Mouse (Mus musculus): Measurements from ENCODE around the gene Dab2ip. TPM values are rescaled to one million over a fixed set of nuclear protein-coding genes. Genes with fewer than 3 reads are reported as not detected.

Gene Dab2ip
- polyA plus RNA-seq, 1 experiment from 2014 or later = 41.4 TPM

GRCm38 (mm10) chr2:35654795-35655194, 96.7 kb downstream of the Dab2ip start:
- TF ChIP-seq CTCF (IDR thresholded peaks at IDR 0.05; ENCODE audit: low read depth) = no peak
- Histone ChIP-seq H3K4me1 (replicated peaks; ENCODE audit: insufficient read depth, low read length) (0 out of 2 replicates have a peak, but pooled peaks cover 5% of the 10 kb centered on the region), H3K27ac (no peak overlapping the region), H3K4me2 (ENCODE audit: low read length) (no peak overlapping the region), H3K9me3 (replicated peaks; ENCODE audit: low read length) (no peaks in the 10 kb centered on the region), H3K36me3 (ENCODE audit: insufficient read depth, low read length) (no peaks in the 10 kb centered on the region), H3K4me3 (replicated peaks; ENCODE audit: low read depth, low read length) (no peak overlapping the region), H3K9ac (ENCODE audit: low read depth, low read length) (no peak overlapping the region), H3K27me3 (ENCODE audit: insufficient read depth, low read length) (no peaks in the 10 kb centered on the region)
- WGBS = 69% methylated on average over 6 of the region's 6 CpGs
- no peak for DNase-seq (ENCODE audit: low spot score)
- ATAC-seq (replicated peaks; ENCODE audit: low FRiP score, low read depth) = no peak

- 0 out of 2 replicates have a peak, but pooled peaks cover 5% of the 10 kb centered on the region for H3K4me1 ChIP-seq (replicated peaks; ENCODE audit: insufficient read depth, low read length)
- no peak overlapping the region for H3K4me3 ChIP-seq (replicated peaks; ENCODE audit: low read depth, low read length)
- DNase-seq (ENCODE audit: low spot score) = peak; percentile 35
- H3K27me3 ChIP-seq (ENCODE audit: insufficient read depth, low read length) = no peaks in the 10 kb centered on the region
- H3K9me3 ChIP-seq (replicated peaks; ENCODE audit: low read length) = no peaks in the 10 kb centered on the region
- 54% methylated on average over 8 of the region's 8 CpGs for WGBS
- ATAC-seq (replicated peaks; ENCODE audit: low FRiP score, low read depth) = no peak
- no peak overlapping the region for H3K27ac ChIP-seq
- no peak overlapping the region for H3K4me2 ChIP-seq (ENCODE audit: low read length)
- H3K9ac ChIP-seq (ENCODE audit: low read depth, low read length) = peak overlapping the region; percentile 27; the same call in 1 of the 2 replicates
- no peak for TF ChIP-seq CTCF (IDR thresholded peaks at IDR 0.05; ENCODE audit: low read depth)
- no peaks in the 10 kb centered on the region for H3K36me3 ChIP-seq (ENCODE audit: insufficient read depth, low read length)
Observed at GRCm38 (mm10) chr2:35655996-35656395, 97.9 kb downstream of the Dab2ip start.

GRCm38 (mm10) chr2:35658311-35658710, 100.2 kb downstream of the Dab2ip start:
- TF ChIP-seq CTCF (IDR thresholded peaks at IDR 0.05; ENCODE audit: low read depth) = no peak
- no peak overlapping the region for H3K4me3 ChIP-seq (replicated peaks; ENCODE audit: low read depth, low read length)
- no peaks in the 10 kb centered on the region for H3K27me3 ChIP-seq (ENCODE audit: insufficient read depth, low read length)
- no peak for DNase-seq (ENCODE audit: low spot score)
- no peak overlapping the region for H3K9ac ChIP-seq (ENCODE audit: low read depth, low read length)
- H3K9me3 ChIP-seq (replicated peaks; ENCODE audit: low read length) = no peaks in the 10 kb centered on the region
- H3K36me3 ChIP-seq (ENCODE audit: insufficient read depth, low read length) = no peaks in the 10 kb centered on the region
- H3K27ac ChIP-seq = no peak overlapping the region
- no peak for ATAC-seq (replicated peaks; ENCODE audit: low FRiP score, low read depth)
- peaks cover 15% of the 10 kb centered on the region for H3K4me1 ChIP-seq (replicated peaks; ENCODE audit: insufficient read depth, low read length)
- 40% methylated on average over 3 of the region's 3 CpGs for WGBS
- no peak overlapping the region for H3K4me2 ChIP-seq (ENCODE audit: low read length)

DNA sequence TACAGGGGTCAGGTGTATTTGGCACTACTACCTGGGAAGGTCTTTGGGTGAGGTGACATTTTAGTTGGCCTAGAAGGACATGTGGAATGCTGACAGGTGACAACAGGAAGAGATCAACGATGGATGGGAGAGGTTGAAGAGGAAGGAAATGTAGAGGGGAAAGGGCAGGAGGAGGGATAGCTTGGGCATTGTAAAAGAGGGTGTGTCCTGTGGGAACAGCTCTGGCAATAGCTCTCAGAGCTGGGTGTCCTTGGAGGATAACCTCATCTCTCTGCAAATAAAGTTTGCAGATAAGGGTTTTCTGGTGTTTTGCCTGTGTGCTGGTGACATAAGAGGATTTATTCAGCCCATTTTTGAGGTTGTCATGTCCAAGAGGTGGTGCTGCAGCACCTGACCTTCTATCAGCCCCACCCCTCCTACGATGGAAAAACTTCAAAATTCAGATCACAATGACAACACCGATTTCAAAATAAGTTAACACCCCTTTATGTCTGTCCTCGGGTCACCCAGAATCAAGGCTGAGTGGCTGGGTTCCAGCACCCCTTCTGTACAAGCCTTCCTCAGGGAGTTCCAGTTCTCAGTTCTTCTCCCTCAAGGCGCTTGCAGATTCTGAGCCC, 101.6 kb downstream of the Dab2ip start:
- Histone ChIP-seq H3K4me1 (replicated peaks; ENCODE audit: insufficient read depth, low read length) (peaks cover 18% of the 10 kb centered on the region), H3K27me3 (ENCODE audit: insufficient read depth, low read length) (no peaks in the 10 kb centered on the region), H3K9ac (ENCODE audit: low read depth, low read length) (no peak overlapping the region), H3K4me2 (ENCODE audit: low read length) (no peak overlapping the region), H3K4me3 (replicated peaks; ENCODE audit: low read depth, low read length) (no peak overlapping the region), H3K9me3 (replicated peaks; ENCODE audit: low read length) (no peaks in the 10 kb centered on the region), H3K27ac (no peak overlapping the region), H3K36me3 (ENCODE audit: insufficient read depth, low read length) (no peaks in the 10 kb centered on the region)
- DNase-seq (ENCODE audit: low spot score) (no peak), ATAC-seq (replicated peaks; ENCODE audit: low FRiP score, low read depth) (no peak)
- TF ChIP-seq CTCF (IDR thresholded peaks at IDR 0.05; ENCODE audit: low read depth) = no peak
- WGBS = 74% methylated on average over 5 of the region's 5 CpGs

- Histone ChIP-seq H3K9ac (ENCODE audit: low read depth, low read length) (peak overlapping the region; percentile 81), H3K27me3 (ENCODE audit: insufficient read depth, low read length) (no peaks in the 10 kb centered on the region), H3K27ac (no peak overlapping the region), H3K9me3 (replicated peaks; ENCODE audit: low read length) (no peaks in the 10 kb centered on the region), H3K4me1 (replicated peaks; ENCODE audit: insufficient read depth, low read length) (peaks cover 18% of the 10 kb centered on the region), H3K36me3 (ENCODE audit: insufficient read depth, low read length) (no peaks in the 10 kb centered on the region), H3K4me2 (ENCODE audit: low read length) (peak overlapping the region; percentile 97), H3K4me3 (replicated peaks; ENCODE audit: low read depth, low read length) (peak overlapping the region; percentile 78)
- no peak for TF ChIP-seq CTCF (IDR thresholded peaks at IDR 0.05; ENCODE audit: low read depth)
- WGBS = 4% methylated on average over 17 of the region's 47 CpGs
- ATAC-seq (replicated peaks; ENCODE audit: low FRiP score, low read depth) (peak; percentile 57), DNase-seq (ENCODE audit: low spot score) (peak; percentile 76)
Observed at GRCm38 (mm10) chr2:35660953-35661374, 102.9 kb downstream of the Dab2ip start.

DNA sequence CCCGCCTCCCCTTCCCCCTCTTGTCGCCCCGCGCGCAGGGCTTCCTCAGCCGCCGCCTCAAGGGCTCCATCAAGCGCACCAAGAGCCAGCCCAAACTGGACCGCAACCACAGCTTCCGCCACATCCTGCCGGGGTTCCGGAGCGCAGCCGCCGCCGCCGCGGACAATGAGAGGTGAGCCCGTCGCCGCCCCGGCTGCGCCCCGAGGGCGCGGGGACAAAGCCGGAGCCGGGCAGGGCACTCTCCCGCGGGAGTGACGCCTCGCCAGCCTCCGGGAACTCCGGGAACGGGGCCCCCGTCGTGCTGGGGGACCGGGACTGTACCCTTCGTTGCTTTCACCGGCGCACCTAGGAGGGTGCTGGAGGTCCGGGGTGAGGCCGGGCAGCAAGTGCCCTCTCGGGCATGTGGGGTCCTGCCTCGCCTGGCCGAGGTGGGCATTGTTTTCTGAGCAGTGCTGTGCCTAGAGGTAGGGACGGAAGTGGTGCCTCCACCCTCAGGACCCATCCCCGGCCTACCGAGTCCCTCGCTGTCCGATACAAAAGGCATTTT, 103.5 kb downstream of the Dab2ip start:
- peak; percentile 65 for DNase-seq (ENCODE audit: low spot score)
- H3K27ac ChIP-seq = peak overlapping the region; percentile 62

More for the DNA sequence above, 103.5 kb downstream of the Dab2ip start:
- peak; percentile 62 for ATAC-seq (replicated peaks; ENCODE audit: low FRiP score, low read depth)
- H3K9me3 ChIP-seq (replicated peaks; ENCODE audit: low read length) = no peaks in the 10 kb centered on the region
- H3K4me2 ChIP-seq (ENCODE audit: low read length) = peak overlapping the region; percentile 97
- H3K4me3 ChIP-seq (replicated peaks; ENCODE audit: low read depth, low read length) = peak overlapping the region; percentile 78
- peak overlapping the region; percentile 81 for H3K9ac ChIP-seq (ENCODE audit: low read depth, low read length)
- peaks cover 18% of the 10 kb centered on the region for H3K4me1 ChIP-seq (replicated peaks; ENCODE audit: insufficient read depth, low read length)
- no peaks in the 10 kb centered on the region for H3K36me3 ChIP-seq (ENCODE audit: insufficient read depth, low read length)
- under 1% methylated on average over 44 of the region's 51 CpGs for WGBS
- no peaks in the 10 kb centered on the region for H3K27me3 ChIP-seq (ENCODE audit: insufficient read depth, low read length)
- no peak; the same call in 1 of the 2 replicates for TF ChIP-seq CTCF (IDR thresholded peaks at IDR 0.05; ENCODE audit: low read depth)

Data from kidney, postnatal 0 days (tissue).